Mouse (Mus musculus) thymus, postnatal 4 days (tissue): ENCODE measurements around the gene Sema3c.
A peak's percentile ranks its signal among the peaks of the same experiment; 100 is the strongest.
"Not testable (repeated sequence)": the region's sequence is repeated elsewhere in the genome, so short reads cannot be mapped to it uniquely, and the experiment has no call there.

Source experiments
- DNase-seq: peaks from one replicate; pipeline ENCODE4 v3.0.0; 2021

Sema3c gene

DNA sequence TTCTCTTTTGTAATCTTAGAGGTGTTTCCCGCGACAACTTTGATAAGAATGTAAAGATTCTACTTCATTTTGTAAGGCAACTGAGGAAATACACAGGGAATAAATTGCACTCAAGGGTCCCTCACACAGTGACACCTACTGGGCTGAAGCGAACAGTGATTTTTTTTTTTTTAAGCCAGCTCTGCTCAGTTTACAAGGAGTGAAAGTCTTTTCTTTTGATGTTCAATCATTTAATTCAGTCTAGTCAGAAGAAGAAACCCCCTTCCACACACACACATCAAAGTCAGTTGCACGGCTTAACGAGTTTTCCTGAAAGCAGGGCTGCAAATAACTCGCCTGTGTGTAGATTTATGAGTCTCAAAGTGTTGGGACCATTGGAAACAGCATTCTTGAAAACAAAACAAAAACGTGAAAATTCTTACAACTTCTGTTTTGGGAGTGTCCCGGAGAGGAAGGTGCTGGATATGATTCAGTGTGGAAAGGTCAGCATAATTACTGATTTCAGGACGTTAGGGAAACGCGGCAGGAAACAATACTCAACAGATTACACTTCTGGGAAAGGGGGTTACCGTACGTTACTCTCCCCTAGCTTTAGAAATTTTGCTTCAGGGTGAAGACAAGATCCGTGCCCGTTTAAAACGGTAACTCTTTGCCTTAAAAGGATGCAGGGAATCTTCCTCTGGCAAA, at the start of gene Sema3c:
Sema3c (plus strand) TSS at position 588 of the 687 bp plus-strand sequence.
- no peak for DNase-seq

DNA sequence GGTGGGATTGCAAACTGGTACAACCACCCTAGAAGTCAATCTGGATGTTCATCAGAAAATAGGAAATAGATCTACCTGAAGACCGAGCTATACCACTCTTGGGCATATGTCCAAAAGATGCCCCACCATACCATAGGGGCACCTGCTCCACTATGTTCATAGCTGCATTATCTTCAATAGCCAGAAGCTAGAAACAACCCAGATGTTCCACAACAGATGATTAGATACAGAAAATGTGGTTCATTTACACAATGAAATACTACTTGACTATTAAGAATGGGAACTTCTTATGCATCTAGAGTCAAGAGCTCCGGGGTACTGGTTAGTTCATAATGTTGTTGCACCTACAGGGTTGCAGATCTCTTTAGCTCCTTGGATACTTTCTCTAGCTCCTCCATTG, 42.9 kb upstream of the Sema3c start:
- not testable (repeated sequence) for DNase-seq

DNA sequence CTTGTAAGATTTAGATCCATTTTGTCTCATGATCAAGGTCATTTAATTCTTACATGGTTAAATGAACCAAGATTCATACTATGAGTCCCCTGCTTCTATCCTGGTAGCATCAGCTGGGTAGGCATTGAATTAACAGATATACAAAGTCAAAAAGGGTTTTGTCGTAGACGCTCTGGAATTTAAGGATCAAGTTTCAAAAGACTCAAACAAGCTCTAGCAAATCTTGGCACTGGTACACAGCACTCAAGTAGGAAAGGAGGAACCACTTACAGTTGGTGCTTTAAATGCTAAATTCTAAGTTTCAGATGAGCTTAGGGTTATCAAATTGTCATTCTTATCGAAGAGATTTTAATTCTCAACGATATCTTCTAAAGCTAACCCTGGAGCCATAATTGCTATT, 30.9 kb upstream of the Sema3c start:
- no peak for DNase-seq

DNA sequence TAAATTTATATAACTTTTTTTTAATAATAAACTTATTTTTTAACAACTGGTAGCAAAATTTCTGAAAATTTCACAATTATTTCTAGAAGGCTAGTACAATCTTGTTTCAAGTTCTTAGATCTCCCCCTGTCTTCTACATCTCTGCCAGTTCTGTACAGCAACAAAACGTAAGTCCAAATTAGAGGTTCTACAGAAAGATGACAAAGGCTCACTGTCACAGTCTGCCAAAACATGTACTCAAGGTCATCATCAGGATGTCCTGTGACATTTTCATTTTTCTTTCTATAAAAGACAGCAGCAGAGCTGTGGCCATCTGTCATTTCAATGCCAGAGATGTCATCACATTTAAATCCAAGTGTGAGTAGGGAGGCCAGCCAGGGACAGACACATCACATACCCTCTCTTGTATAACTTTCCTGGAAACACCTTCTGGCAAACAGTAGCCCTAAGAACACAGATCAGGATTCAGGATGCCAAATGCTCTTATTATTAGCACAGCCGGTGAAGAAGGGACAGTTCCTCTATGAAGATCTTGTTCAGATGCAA, 29.1 kb upstream of the Sema3c start:
- DNase-seq = no peak

DNA sequence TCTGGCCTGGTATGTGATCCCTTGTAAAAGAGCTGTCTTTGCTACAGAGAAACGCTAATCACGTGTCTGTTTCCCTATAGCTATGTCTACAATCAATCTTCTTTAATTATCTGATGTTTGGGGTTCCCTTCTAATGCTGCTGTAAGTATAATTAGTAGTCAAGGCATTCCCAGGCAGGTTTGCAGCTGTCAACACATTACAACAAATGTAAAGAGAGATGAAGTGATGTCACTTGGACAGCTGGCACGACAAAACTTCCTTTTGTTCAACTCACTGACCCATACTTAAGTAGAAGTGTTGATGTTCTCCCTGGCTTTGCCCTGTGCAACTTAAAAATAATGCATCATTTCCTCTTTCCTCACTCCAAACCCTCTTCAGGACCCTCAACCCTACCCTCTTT, 22.4 kb upstream of the Sema3c start:
- no peak for DNase-seq

DNA sequence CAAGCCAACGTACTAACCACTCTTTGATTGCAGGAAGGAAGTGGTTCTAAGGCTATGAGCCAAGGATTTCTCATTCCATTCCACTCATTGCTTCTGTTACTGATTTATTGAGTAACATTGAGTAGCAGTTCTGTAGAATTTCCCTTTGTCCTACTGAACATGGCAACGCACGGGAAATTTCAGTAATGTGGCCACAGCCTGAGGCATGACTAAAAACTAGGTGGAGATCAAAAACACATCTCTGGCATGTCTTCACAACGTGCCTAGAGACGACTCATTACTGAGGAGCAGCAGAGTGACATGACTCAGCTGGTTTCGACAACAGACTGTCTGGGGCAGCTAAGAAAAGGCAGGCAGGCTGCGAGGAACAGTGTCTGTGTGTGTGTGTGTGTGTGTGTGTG, 18.0 kb upstream of the Sema3c start:
- no peak for DNase-seq

DNA sequence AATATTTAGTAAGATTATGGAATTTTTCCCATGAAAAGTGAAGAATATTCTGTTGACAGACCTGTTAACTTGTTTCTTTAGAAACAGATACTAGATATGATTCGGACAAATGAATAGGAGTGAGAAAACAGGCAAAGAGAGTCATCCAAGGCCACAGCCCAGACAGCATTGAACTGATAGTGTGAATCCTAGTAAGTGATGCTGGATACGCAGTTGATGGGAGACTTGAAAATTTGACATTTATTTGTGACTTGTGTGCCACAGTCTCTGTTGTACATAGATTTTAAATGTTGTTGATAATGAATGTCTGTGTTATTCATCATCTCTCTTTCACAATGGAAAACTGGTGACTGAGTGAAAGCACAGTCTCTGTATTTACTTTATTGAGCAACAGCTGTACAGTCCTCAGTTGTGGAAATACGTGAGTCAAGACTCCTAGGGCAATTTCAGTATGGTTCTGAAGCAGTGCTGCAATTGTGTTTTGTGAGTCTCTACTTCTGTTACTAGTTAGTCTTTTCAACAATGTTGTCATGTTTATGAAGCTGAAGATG, 17.3 kb upstream of the Sema3c start:
- DNase-seq = no peak

DNA sequence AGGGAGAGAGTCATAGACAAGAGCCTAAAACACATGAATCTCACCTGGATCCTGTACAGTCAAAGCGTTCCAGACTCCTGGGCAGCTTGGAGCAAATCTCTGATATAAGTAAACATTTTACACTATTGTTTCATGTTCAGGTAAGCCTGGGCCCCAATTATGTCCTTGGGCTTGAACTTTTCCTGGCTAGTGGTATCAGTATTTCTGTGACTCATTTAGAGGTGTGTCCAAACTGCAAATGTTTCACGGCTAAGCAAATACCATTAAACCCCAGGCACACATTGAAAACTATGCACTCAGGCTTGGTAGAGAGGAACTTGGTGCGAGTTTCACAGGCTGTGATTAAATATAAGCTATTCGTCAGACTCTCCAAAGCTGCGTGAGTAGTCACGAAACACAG, 2.5 kb upstream of the Sema3c start:
- no peak for DNase-seq

DNA sequence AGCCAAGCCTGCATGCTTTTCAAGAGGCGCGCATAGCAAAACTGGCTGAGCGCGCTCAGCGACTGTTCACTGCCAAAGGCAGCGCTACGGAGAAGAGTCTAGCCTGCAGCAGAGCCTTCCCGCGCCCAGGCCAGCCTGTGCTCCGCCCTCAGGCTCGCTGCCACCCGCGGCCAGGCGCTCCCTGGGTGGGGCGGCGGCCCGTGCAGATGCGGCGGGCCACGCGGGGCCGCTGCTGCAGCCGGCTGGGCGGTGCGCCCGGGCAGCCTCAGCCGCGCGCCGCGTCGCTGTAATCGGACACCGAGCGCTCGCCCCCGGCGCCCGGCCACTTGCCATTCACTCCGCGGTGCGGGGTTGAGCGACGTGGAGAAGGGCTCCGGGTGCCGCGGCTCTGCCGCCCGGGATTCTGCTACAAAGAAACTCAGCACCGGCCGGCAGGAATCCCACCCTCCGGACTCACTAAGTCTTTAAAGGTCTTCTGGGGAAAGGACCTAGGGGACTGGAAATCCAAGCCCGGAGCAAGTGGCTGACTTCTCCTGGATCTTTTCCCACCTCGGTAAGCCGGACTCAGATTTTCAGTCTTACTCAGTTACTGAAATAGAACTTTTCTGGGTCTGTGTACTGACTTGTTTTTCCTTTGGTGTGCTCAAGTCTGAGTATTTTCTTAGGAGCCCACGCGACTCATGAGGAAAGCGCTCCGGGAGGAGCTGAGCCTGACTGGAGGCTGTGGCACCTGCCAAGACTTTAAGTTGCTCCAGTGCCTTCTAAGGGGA, 517 bp downstream of the Sema3c start:
- peak; percentile 33 for DNase-seq

DNA sequence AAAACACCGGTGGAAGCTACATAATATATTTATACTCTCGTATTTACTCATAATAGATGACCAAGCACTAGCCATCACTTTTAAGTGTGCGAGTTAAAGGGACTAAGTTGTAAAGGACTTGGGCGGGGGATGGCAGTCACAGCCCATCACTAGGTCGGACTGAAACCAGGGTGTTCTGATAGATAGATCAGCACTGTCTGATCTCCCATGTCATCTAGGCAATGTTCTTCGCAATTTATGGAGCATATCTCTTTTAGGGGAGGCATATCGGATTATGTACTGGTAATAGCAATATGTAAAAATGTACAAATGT, 1.1 kb downstream of the Sema3c start:
- DNase-seq = no peak

DNA sequence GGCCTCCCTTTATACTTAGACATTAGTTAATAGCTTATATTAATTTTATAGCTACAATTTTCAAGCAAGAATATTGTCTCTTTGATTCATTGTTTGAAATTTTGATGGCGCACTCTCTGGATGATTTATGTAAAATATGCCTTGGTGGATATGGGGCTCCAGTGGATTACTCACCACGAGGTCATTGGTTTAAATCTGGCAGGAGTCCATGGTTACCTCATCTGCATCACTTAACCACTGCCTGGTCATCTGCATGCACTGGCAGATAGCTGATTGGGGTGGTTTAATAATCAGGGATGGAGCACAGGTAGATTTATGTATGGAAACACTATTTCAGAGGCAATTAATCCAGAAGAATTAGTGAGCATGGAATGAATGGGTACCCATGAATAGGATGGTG, 2.0 kb downstream of the Sema3c start:
- DNase-seq = no peak

DNA sequence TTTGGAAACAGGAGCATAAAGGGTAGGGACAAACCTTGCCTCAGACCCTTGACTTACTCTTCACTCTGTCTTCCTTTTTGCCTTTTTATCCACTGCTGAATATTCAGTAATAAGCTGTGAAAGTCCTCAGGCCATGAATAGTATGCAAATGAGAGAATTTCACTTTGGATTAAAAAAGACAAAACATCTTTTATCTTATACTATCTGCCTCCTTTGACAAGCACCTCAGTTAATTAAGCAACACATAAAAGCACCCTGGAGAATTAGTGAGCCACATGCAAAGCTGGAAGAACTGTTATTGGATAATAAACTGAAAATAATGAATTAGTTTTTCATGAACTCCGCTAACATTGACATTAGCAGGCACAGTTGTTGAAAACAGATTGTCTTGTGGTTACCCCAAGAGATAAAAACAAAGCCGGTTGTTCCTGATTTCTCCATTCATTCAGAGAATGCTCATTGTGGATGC, 8.0 kb downstream of the Sema3c start:
- DNase-seq = no peak

DNA sequence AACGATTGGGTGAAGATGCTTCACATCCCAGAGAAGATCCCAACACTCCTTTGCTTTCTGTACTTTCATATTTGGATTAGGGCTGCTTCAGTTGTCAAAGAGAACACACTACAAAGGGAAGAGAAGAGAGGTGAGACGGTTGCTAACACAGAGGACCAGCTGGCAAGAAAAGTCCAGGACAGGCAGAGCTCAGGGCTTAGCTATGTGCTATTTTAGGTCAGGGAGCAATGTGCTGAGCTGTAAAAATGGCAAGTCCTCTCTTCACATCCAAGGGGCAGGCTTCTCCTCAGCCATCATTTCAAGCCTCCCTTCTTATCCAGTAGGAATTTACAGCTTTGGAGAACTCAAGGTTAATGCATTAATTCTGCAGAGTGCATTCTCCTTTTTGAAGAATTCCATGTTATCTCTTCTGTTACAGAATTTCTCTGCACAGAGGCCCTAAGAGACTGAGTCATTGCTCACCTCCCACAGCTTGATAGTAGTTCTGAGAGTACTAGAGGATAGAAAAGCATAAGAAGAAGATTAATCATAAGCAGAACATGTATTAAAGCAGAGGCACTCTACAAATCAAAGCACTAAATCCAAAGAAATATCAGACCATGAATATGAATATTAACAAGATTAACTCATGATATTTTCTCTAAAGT, 10.3 kb downstream of the Sema3c start:
- DNase-seq = no peak

DNA sequence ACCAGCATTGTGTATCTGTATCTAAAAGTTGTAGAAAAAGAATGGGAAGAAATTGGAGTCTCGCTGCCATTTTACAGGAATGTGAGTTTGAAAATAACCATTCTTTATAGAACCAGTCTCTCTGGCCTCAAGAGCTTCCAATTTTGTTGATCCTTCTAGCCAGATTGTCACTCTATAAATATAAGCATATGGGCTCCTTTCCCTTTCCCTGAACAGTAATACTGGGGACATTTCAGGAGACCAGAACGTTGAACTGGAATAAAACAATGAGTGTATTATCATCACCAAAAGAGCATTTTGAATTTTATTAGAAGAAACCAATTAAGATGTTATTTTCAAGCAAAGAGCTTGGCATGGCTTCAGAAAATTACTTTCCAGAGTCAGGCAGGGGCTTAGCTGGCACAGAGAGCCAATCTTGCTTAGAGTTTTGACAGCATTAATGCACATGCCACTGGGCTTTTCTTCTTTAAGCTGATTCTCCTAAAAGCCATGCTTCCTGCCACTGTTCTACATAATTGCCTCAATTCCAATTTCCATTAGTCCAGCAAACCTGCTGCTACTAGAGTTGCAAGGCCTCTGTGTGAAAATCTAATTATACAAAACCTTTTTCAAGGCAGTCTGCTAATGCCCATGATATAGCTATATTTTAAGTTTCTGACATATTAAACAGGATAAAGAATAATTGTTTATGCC, 12.6 kb downstream of the Sema3c start:
- DNase-seq = no peak

DNA sequence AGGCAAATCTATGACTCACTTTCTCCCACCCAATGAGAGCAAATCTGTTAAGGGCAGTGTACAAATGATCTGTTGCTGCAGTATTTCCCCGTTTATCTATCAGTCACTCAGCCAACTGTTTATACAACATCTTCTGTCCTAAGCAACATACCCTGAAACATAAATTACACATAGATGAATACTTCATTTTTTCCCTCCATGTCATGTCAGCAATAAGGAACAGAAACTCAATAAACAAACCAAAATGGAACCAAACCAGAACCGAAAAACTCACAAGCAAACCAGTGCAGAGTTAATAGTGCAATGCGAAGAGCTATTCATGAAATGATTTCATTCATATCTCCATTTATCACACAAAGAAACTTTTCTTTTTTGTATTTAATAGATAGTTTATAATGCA, 17.8 kb downstream of the Sema3c start:
- no peak for DNase-seq

DNA sequence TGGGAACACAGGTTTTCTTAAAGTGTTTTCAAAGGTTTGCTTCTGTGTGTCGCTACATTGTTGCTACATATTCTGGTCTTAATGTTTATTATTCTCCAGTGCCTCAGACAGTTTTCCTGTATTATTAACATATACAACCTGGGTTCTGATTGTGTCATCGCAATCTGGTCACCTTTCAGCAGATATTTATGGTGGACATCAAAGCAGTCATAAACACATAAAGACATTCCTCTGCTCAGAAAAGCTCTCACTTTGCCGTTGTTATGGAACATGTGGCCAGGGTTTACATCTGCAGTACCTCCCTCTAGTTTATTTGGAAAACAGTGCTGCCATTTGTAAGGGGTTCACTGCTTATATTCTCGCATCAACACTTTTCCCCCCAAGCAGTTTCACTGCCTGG, 27.6 kb downstream of the Sema3c start:
- no peak for DNase-seq

DNA sequence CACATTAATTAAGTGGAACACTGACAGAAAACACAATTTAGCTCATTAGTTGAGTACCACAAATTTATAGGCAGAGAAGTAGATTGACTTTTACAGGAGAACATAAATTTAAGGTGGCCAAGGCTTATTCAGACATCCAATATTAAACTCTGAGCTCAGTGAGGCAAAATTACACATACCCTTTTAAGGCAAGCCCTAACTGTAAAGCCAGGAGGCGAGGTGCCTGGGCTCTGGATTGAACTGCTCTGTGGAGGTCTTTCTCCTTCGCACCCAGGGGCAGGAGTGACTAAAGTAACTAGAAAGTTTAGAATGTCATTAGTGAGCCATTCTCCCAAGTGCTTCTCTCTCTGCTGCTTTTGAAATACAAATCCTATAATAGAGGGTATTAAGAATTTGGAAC, 46.5 kb downstream of the Sema3c start:
- no peak for DNase-seq

DNA sequence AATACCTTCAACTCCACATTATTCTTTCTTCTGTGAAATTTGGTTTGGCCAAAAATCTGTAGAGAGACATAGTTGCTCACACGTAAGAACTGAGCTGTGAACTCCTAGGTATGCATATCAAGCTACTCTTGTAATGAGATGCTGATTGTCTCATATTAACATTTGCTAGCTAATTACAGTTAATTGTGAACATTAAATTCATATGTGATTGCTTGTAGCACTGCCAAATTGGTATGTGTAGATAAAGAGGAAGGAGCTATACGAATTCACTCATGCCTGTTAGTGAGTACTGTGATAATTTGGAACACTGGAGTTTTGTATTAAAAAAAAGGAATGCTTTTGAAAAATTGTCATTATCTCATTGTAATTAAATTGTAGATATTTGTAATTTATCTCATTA, 48.5 kb downstream of the Sema3c start:
- DNase-seq = no peak

DNA sequence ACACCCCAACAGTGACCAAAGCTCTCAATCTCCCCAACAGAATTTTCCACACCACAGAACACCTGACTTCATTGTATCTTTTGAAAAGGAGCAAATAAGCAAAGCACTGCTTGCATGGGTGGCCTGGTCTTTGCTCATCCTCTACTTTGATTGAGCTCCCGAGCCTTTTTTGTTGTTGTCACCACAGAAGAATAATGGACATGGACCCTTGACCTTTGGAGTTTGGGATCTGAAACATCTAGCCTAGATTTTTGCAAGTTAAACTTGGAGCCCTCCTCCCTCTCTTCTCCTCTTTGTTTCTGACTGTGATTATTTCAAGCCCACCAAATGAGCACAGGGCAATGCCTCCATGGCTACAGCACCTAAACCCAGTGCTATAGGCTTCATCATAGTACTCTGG, 54.5 kb downstream of the Sema3c start:
- DNase-seq = no peak

DNA sequence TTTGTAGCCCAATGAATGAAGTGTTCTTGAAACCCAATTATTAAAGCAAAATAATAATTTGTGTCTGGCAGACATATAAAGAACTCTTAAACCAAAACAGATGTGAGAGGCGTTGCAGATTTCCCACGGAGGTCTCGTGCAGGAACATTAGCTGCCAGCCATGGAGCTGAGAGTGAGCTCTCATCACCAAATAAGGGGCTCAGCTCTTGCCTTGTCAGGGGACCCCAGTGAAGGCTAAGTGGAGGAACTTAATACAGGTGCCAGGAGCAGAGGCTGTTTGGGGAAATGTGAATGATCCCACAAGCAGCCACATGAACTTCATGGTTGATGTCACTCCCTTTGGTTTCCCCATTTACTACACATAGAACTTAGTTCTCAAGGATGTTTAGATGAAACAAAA, 55.5 kb downstream of the Sema3c start:
- DNase-seq = no peak

DNA sequence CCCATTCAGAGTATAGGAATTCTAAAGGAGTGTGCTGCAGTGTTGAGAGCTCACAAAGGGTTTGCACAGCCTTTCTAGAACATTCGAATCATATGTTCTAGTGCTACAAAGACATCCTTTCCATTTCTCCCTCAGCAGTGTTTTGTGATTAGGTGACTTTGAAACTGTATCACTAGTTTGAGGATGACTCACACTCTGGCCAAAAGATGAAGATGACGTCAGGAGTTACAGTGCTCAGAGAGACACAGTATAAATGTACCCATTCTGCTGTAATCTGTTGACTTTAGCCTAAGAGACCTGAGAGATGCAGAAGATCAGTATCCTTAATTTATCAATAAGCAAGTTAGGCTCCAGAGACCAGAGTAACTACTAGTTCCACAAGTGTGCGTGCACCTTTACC, 65.4 kb downstream of the Sema3c start:
- no peak for DNase-seq

DNA sequence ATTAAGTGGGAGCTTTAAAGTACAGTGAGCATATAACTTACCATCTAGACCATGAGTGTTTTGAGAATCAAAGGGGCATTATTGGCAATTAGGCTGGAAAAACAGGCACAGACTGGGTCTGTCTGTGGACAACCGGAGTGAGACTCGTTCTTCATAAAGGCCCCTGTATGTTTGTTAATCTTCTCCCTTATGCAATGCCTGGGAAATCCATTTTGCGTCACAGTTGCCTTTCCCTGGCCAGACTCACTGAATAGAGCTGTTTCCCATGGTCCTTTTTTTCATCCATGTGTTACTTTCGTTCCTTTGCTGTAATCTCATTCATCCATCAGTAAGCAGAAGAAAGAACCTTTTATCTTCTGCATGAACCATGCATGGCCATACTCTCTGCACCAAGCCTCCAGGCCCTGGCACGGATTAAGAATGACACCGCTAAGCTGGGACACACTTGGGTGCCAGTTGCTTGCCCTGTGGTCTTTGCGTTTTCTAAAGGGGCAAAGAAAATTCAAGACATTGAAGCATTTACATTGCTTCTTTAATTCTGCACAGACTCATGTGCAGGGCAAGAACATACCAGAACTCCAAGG, 73.7 kb downstream of the Sema3c start:
- DNase-seq = no peak
